Mouse (Mus musculus): ENCODE measurements around the gene Ptges. TPM values are rescaled to one million over a fixed set of nuclear protein-coding genes. Genes with fewer than 3 reads are reported as not detected.

Ptges gene
- total and polyA plus RNA-seq, 3 experiments = not detected

DNA sequence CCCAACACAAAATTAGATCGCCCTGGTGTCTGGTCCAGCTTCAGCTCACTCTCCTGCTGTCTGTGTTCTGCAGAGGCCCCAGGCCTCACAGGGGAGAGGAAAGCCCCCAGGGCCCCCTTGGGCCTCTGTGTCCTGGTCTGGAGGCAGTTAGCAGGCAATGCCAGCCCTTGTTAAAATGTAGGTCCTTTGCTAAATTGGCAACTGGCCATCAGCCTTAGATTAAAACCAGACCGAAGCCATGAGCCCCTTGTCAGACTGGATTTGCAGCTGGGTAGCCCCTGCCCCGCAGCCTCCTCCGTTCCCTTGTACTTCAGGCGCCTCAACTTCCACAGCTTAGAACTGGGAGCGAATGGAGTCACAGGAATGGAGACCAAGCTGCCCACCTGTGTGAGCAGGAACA is 57.0 kb downstream of the Ptges start:
- no peaks in the 10 kb centered on the region for H3K4me1 ChIP-seq (ENCODE audit: control insufficient read depth in 1 of 2, insufficient read depth in 2 of 2, low read length in 2 of 2)
- H3K79me2 ChIP-seq (ENCODE audit: control insufficient read depth, insufficient read depth, low read length, poor library complexity) = no peaks in the 10 kb centered on the region
- H3K36me3 ChIP-seq (ENCODE audit: control insufficient read depth in 1 of 2, insufficient read depth in 2 of 2, low read length in 2 of 2) = no peaks in the 10 kb centered on the region
- H3K4me3 ChIP-seq (ENCODE audit: control insufficient read depth in 1 of 2, insufficient read depth in 1 of 2, low read depth in 2 of 2, low read length in 2 of 2) = no peak overlapping the region
- H3K9me3 ChIP-seq (replicated peaks; ENCODE audit: insufficient read depth, low read length) = no peaks in the 10 kb centered on the region
- no peak overlapping the region for H3K9ac ChIP-seq (ENCODE audit: control insufficient read depth, low read depth, low read length, poor library complexity, severe bottlenecking)
- DNase-seq (ENCODE audit: low read depth, low spot score) = no peak
- peaks cover 0 to 4% of the 10 kb centered on the region in 2 experiments; a peak in 3 of 4 replicates for H3K27me3 ChIP-seq (ENCODE audit: control insufficient read depth in 1 of 2, insufficient read depth in 2 of 2, low read length in 2 of 2)
- no peak for TF ChIP-seq HCFC1 (IDR thresholded peaks at IDR 0.05; ENCODE audit: low read depth, low read length)
- TF ChIP-seq NRF1 (IDR thresholded peaks at IDR 0.05; ENCODE audit: insufficient read depth, low read depth, low read length, poor library complexity, severe bottlenecking) = no peak
- TF ChIP-seq MYB (IDR thresholded peaks at IDR 0.05; ENCODE audit: low read depth, low read length) = no peak
- TF ChIP-seq NELFE (IDR thresholded peaks at IDR 0.05; ENCODE audit: low read depth, low read length) = no peak
- TF ChIP-seq SIN3A (IDR thresholded peaks at IDR 0.05; ENCODE audit: low read length) = no peak
- TF ChIP-seq GATA1 (IDR thresholded peaks at IDR 0.05; ENCODE audit: low read depth, low read length) = no peak
- no peak for TF ChIP-seq TAL1 (IDR thresholded peaks at IDR 0.05; ENCODE audit: low read length)
- no peak for TF ChIP-seq MAZ (IDR thresholded peaks at IDR 0.05; ENCODE audit: low read depth, low read length)
- no peak for TF ChIP-seq CHD2 (IDR thresholded peaks at IDR 0.05; ENCODE audit: low read length)
- TF ChIP-seq EP300 (IDR thresholded peaks at IDR 0.05; ENCODE audit: low read depth in 1 of 2, low read length in 2 of 2) = no peak
- H3K27ac ChIP-seq (ENCODE audit: control insufficient read depth, low read depth, low read length) = no peak overlapping the region

DNA sequence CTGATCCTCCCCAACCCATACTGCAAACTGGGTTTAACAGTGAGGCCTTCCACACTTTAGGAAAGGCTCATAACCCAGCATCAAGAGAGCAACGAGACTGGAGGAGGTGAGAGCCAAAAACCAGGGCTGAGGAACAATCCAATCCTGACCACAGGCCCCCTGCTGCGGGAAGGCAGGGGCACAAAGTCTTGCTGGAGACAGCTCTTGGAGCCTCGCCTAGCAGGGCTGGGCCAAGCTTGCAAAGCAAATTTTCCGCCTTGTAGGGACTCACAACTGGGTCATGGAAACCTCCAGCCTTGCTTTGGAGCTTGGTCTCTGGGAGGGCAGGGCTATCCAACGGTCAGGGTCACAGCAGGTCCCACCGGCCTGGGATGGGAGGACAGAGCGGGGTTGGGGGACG is 58.8 kb downstream of the Ptges start:
- Histone ChIP-seq H3K36me3 (ENCODE audit: control insufficient read depth in 1 of 2, insufficient read depth in 2 of 2, low read length in 2 of 2) (no peaks in the 10 kb centered on the region), H3K27ac (ENCODE audit: control insufficient read depth, low read depth, low read length) (no peak overlapping the region), H3K4me3 (ENCODE audit: control insufficient read depth in 1 of 2, insufficient read depth in 1 of 2, low read depth in 2 of 2, low read length in 2 of 2) (no peak overlapping the region), H3K79me2 (ENCODE audit: control insufficient read depth, insufficient read depth, low read length, poor library complexity) (no peaks in the 10 kb centered on the region), H3K9ac (ENCODE audit: control insufficient read depth, low read depth, low read length, poor library complexity, severe bottlenecking) (no peak overlapping the region), H3K9me3 (replicated peaks; ENCODE audit: insufficient read depth, low read length) (no peaks in the 10 kb centered on the region), H3K4me1 (ENCODE audit: control insufficient read depth in 1 of 2, insufficient read depth in 2 of 2, low read length in 2 of 2) (no peaks in the 10 kb centered on the region), H3K27me3 (ENCODE audit: control insufficient read depth in 1 of 2, insufficient read depth in 2 of 2, low read length in 2 of 2) (peaks cover 0 to 6% of the 10 kb centered on the region in 2 experiments; a peak in 3 of 4 replicates)
- TF ChIP-seq POLR2A (IDR thresholded peaks at IDR 0.05; ENCODE audit: control insufficient read depth in 1 of 2, insufficient read depth in 1 of 2, low read depth in 1 of 2, low read length in 2 of 2, poor library complexity in 1 of 2) = no peak
- TF ChIP-seq SMC3 (IDR thresholded peaks at IDR 0.05; ENCODE audit: low read depth, low read length) = no peak
- TF ChIP-seq EP300 (IDR thresholded peaks at IDR 0.05; ENCODE audit: low read depth in 1 of 2, low read length in 2 of 2) = no peak
- TF ChIP-seq CHD2 (IDR thresholded peaks at IDR 0.05; ENCODE audit: low read length) = no peak
- TF ChIP-seq TCF12 (IDR thresholded peaks at IDR 0.05; ENCODE audit: low read depth, low read length) = no peak
- TF ChIP-seq BHLHE40 (IDR thresholded peaks at IDR 0.05; ENCODE audit: borderline replicate concordance, low read depth, low read length) = no peak
- TF ChIP-seq NELFE (IDR thresholded peaks at IDR 0.05; ENCODE audit: low read depth, low read length) = no peak
- TF ChIP-seq ETS1 (IDR thresholded peaks at IDR 0.05; ENCODE audit: low read depth, low read length) = no peak
- TF ChIP-seq MEF2A (IDR thresholded peaks at IDR 0.05; ENCODE audit: extremely low read depth, insufficient replicate concordance, low read depth, low read length, poor library complexity, severe bottlenecking) = no peak
- no peak for TF ChIP-seq MAFK (IDR thresholded peaks at IDR 0.05; ENCODE audit: borderline replicate concordance, low read depth, low read length)
- no peak for TF ChIP-seq UBTF (IDR thresholded peaks at IDR 0.05; ENCODE audit: borderline replicate concordance, insufficient read depth, low read depth, low read length)
- no peak for TF ChIP-seq MAX (IDR thresholded peaks at IDR 0.05; ENCODE audit: low read length)
- TF ChIP-seq TAL1 (IDR thresholded peaks at IDR 0.05; ENCODE audit: low read length) = no peak
- TF ChIP-seq TBP (IDR thresholded peaks at IDR 0.05; ENCODE audit: low read depth, low read length) = no peak
- TF ChIP-seq HCFC1 (IDR thresholded peaks at IDR 0.05; ENCODE audit: low read depth, low read length) = no peak
- no peak for TF ChIP-seq JUND (IDR thresholded peaks at IDR 0.05; ENCODE audit: low read depth, low read length)
- TF ChIP-seq KAT2A (conservative IDR thresholded peaks at IDR 0.05; ENCODE audit: low read depth, low read length) = no peak
- no peak for DNase-seq (ENCODE audit: low read depth, low spot score)
